ENCODE assay signal across 7 mouse cellular contexts in the genomic region with DNA sequence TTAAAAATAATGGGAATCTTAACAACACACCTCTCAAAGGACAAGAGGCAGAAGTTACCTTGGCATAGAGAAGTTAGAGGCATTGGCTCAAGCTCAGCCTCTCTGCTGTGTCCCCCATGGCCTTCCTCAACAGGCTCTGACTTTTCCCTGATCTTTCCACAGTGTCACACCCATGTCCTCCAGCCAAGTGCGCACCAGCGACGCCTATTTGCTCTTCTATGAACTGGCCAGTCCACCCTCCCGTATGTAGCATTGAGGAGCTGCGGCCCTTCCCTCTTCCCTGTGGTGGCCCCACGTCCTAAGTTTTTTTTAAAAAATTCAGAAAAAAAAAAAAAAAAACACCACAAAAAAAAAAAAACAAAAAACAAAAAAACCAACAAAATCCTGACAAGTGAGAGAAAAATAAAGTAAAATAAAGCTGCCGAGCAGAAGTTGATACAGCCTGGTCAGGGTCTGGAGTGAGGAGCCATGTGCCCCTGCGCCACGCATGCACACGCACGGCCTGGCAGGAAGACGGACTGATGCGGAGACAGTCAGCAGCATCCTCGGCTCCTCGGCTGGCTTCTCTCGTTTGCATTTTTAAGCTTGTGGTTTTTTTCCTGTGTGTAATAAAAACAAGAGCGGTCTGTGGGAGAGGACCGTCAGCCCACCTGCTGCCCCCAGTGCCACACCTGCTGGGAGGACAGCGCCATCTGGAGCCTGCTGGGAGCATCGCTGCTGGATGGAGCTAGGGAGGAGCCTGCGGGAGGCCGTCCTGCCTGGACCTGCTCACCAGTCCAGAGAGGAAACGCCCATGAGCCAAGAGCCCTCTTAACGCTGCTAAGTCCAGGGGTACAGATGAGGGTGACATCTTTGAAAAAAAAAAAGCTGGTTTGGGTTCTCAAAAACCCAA. TPM values are rescaled to one million over a fixed set of nuclear protein-coding genes. Genes with fewer than 3 reads are reported as not detected.
DNase-seq lines count a peak whose midpoint lies in the region; ATAC-seq and TF ChIP-seq lines count a peak whose summit lies in the region.

No protein-coding gene starts in this region.

- no peak for ATAC-seq in limb, embryonic 15.5 days (ENCODE audit: insufficient number of reproducible peaks, low FRiP score, low TSS enrichment, low read depth)
- peak; percentile 53; the same call in 1 of the 2 replicates for ATAC-seq in midbrain, postnatal 0 days (ENCODE audit: low FRiP score)

- TF ChIP-seq CTCF in midbrain, postnatal 0 days (IDR thresholded peaks at IDR 0.05) = peak; percentile 89

- no peaks in the 10 kb centered on the region for H3K27me3 ChIP-seq in limb, embryonic 15.5 days
- no peaks in the 10 kb centered on the region; the same call in 1 of the 2 replicates for H3K27me3 ChIP-seq in midbrain, postnatal 0 days (ENCODE audit: insufficient read depth, low read length)

- no peak overlapping the region for H3K27ac ChIP-seq in limb, embryonic 15.5 days
- H3K27ac ChIP-seq in midbrain, postnatal 0 days (ENCODE audit: low read depth, low read length) = no peak overlapping the region

- peaks cover 34% of the 10 kb centered on the region for H3K36me3 ChIP-seq in limb, embryonic 15.5 days
- H3K36me3 ChIP-seq in midbrain, postnatal 0 days (ENCODE audit: insufficient read depth, low read length) = no peaks in the 10 kb centered on the region

- no peak overlapping the region for H3K4me3 ChIP-seq in limb, embryonic 15.5 days
- peak overlapping the region; percentile 18; the same call in 1 of the 2 replicates for H3K4me3 ChIP-seq in midbrain, postnatal 0 days (ENCODE audit: low read depth, low read length)

- H3K9me3 ChIP-seq in limb, embryonic 15.5 days = no peaks in the 10 kb centered on the region
- no peaks in the 10 kb centered on the region for H3K9me3 ChIP-seq in midbrain, postnatal 0 days (ENCODE audit: low read length)

- WGBS in limb, embryonic 15.5 days = 38% methylated on average over 24 of the region's 24 CpGs
- WGBS in midbrain, postnatal 0 days = 28% methylated on average over 24 of the region's 24 CpGs

- peaks cover 16% of the 10 kb centered on the region for H3K4me1 ChIP-seq in limb, embryonic 15.5 days
- peaks cover 6% of the 10 kb centered on the region; the same call in 1 of the 2 replicates for H3K4me1 ChIP-seq in midbrain, postnatal 0 days (ENCODE audit: insufficient read depth, low read length)

- peak; percentile 89 for DNase-seq in adrenal gland, postnatal 14 days
- peak; percentile 84 for DNase-seq in embryo, embryonic 11 days
- peak; percentile 65 to 67 for DNase-seq in heart, adult 9 months (ENCODE audit: low spot score in 2 of 2)
- peak; percentile 82 for DNase-seq in kidney, adult 8-10 months
- peak; percentile 81 for DNase-seq in midbrain, postnatal 0 days (ENCODE audit: low spot score)
- DNase-seq in spleen, postnatal 14 days (ENCODE audit: low spot score in 2 of 2) = peak; percentile 48 to 72

- H3K9ac ChIP-seq in limb, embryonic 15.5 days = no peak overlapping the region
- H3K9ac ChIP-seq in midbrain, postnatal 0 days (replicated peaks; ENCODE audit: low read length, poor library complexity, severe bottlenecking) = no peak overlapping the region

- H3K4me2 ChIP-seq in limb, embryonic 15.5 days = peak overlapping the region; percentile 10; the same call in 1 of the 2 replicates
- H3K4me2 ChIP-seq in midbrain, postnatal 0 days (ENCODE audit: low read depth, low read length, poor library complexity, severe bottlenecking) = peak overlapping the region; percentile 49

RNA-seq across cellular contexts. Expression of a gene that starts 7.7 kb away (rescaled TPM):
- not detected in 2 replicates for total RNA-seq in adrenal gland, postnatal 14 days (2021)
- polyA plus RNA-seq in limb, embryonic 15.5 days (2015; fragmentation: Nextera tagmentation; extraction: Ambion mirVana) = 0.10 and 0.20 TPM in 2 replicates
- 0.19 and 2.8 TPM in 2 replicates for total RNA-seq in midbrain, postnatal 0 days (2014; rRNA removed)
- 0.05 TPM in 1 of 2 replicates, not detected in the other for polyA plus RNA-seq in midbrain, postnatal 0 days (2015; fragmentation: Nextera tagmentation; extraction: Ambion mirVana)

RNA-seq across cellular contexts. Expression of a gene that starts 13.2 kb away (rescaled TPM):
- 11.1 and 14.9 TPM in 2 replicates for total RNA-seq in adrenal gland, postnatal 14 days (2021)
- polyA plus RNA-seq in limb, embryonic 15.5 days (2015; fragmentation: Nextera tagmentation; extraction: Ambion mirVana) = 8.5 and 9.4 TPM in 2 replicates
- total RNA-seq in midbrain, postnatal 0 days (2014; rRNA removed) = 16.6 and 29.0 TPM in 2 replicates
- 9.9 and 10.7 TPM in 2 replicates for polyA plus RNA-seq in midbrain, postnatal 0 days (2015; fragmentation: Nextera tagmentation; extraction: Ambion mirVana)

RNA-seq across cellular contexts. Expression of a gene that starts 19.4 kb away (rescaled TPM):
- total RNA-seq in adrenal gland, postnatal 14 days (2021) = 0.15 and 0.52 TPM in 2 replicates
- 0.27 and 0.28 TPM in 2 replicates for polyA plus RNA-seq in limb, embryonic 15.5 days (2015; fragmentation: Nextera tagmentation; extraction: Ambion mirVana)
- not detected in 2 replicates for total RNA-seq in midbrain, postnatal 0 days (2014; rRNA removed)
- polyA plus RNA-seq in midbrain, postnatal 0 days (2015; fragmentation: Nextera tagmentation; extraction: Ambion mirVana) = 0.07 and 0.27 TPM in 2 replicates

RNA-seq across cellular contexts. Expression of a gene that starts 19.5 kb away (rescaled TPM):
- 27.5 and 31.8 TPM in 2 replicates for total RNA-seq in adrenal gland, postnatal 14 days (2021)
- polyA plus RNA-seq in limb, embryonic 15.5 days (2015; fragmentation: Nextera tagmentation; extraction: Ambion mirVana) = 61.9 and 70.5 TPM in 2 replicates
- total RNA-seq in midbrain, postnatal 0 days (2014; rRNA removed) = 13.0 and 15.0 TPM in 2 replicates
- 33.4 and 34.1 TPM in 2 replicates for polyA plus RNA-seq in midbrain, postnatal 0 days (2015; fragmentation: Nextera tagmentation; extraction: Ambion mirVana)

RNA-seq across cellular contexts. Expression of a gene that starts 27.0 kb away (rescaled TPM):
- total RNA-seq in adrenal gland, postnatal 14 days (2021) = 49.5 and 54.9 TPM in 2 replicates
- polyA plus RNA-seq in limb, embryonic 15.5 days (2015; fragmentation: Nextera tagmentation; extraction: Ambion mirVana) = 22.5 and 41.2 TPM in 2 replicates
- total RNA-seq in midbrain, postnatal 0 days (2014; rRNA removed) = 7.5 and 8.0 TPM in 2 replicates
- 14.5 and 15.1 TPM in 2 replicates for polyA plus RNA-seq in midbrain, postnatal 0 days (2015; fragmentation: Nextera tagmentation; extraction: Ambion mirVana)
